Mouse (Mus musculus) heart, embryonic 16.5 days (tissue): ENCODE data around the gene Cd81. TPM values are rescaled to one million over a fixed set of nuclear protein-coding genes. Genes with fewer than 3 reads are reported as not detected.

Experiments used
- ATAC-seq: fragments of 200-750 bp; cut with Nextera tagmentation; replicated peaks from 2 replicates; pipeline ENCODE4 v1.8.0; 2017; ENCODE audit warnings: moderate number of reproducible peaks; ENCODE audit not compliant: insufficient read depth, low FRiP score; ENCODE audit errors: extremely low read depth
- H3K27ac ChIP-seq: fragments of 300-500 bp; sonication (generic); 2 replicates; pipeline ENCODE4 v1.5.1; 2014; ENCODE audit warnings: mild to moderate bottlenecking, low read length, control low read depth, moderate library complexity
- H3K27me3 ChIP-seq: fragments of 300-500 bp; sonication (generic); 2 replicates; pipeline ENCODE4 v1.6.1; 2014; ENCODE audit warnings: low read length, mixed read lengths; ENCODE audit not compliant: control insufficient read depth, insufficient read depth
- H3K36me3 ChIP-seq: fragments of 300-500 bp; sonication (generic); 2 replicates; pipeline ENCODE4 v1.6.1; 2014; ENCODE audit not compliant: control insufficient read depth, insufficient read depth
- H3K4me1 ChIP-seq: fragments of 300-500 bp; sonication (generic); 2 replicates; pipeline ENCODE4 v1.6.1; 2014; ENCODE audit warnings: low read length, mixed read lengths; ENCODE audit not compliant: control insufficient read depth, insufficient read depth
- H3K4me2 ChIP-seq: fragments of 300-500 bp; sonication (generic); 2 replicates; pipeline ENCODE4 v1.6.1; 2014; ENCODE audit warnings: low read depth, mild to moderate bottlenecking, control low read depth, low read length
- H3K4me3 ChIP-seq: fragments of 300-500 bp; sonication (generic); 2 replicates; pipeline ENCODE4 v1.5.1; 2014; ENCODE audit warnings: mild to moderate bottlenecking, control low read depth, low read length
- H3K9ac ChIP-seq: fragments of 300-500 bp; sonication (generic); 2 replicates; pipeline ENCODE4 v1.6.1; 2014; ENCODE audit warnings: low read length, control low read depth
- H3K9me3 ChIP-seq: fragments of 300-500 bp; sonication (generic); replicated peaks from 2 replicates; pipeline ENCODE4 v1.6.1; 2016; ENCODE audit warnings: low read length; ENCODE audit not compliant: control insufficient read depth
- WGBS: fragments of 180-500 bp; shearing (Covaris S2); extraction: QIAGEN DNeasy Blood & Tissue Kit; methylation state at CpG from one replicate; pipeline ENCODE4 v1.1.7; 2014; 5-methylcytosine and 5-hydroxymethylcytosine counted together
- polyA plus RNA-seq: library from polyadenylated mRNA; unstranded; fragments of >200 nt; fragmentation: Nextera tagmentation; extraction: Ambion mirVana; gene quantifications from 2 replicates; pipeline ENCODE4 v1.2.1, GENCODE M21; 2015

The Cd81 gene
- polyA plus RNA-seq, 1 experiment from 2014 or later: 878 TPM

GRCm38 (mm10) chr7:143042089-143042488 is 10.4 kb upstream of the Cd81 start:
- H3K9ac ChIP-seq: peak overlapping the region; percentile 16; the same call in 1 of the 2 replicates
- peaks cover 23% of the 10 kb centered on the region for H3K4me1 ChIP-seq
- H3K27me3 ChIP-seq: no peaks in the 10 kb centered on the region
- ATAC-seq: peak; percentile 88
- peaks cover 5% of the 10 kb centered on the region for H3K9me3 ChIP-seq
- H3K4me3 ChIP-seq: no peak overlapping the region
- peak overlapping the region; percentile 79 for H3K27ac ChIP-seq
- no peaks in the 10 kb centered on the region for H3K36me3 ChIP-seq
- no peak overlapping the region for H3K4me2 ChIP-seq
- WGBS: 23% methylated on average over 3 of the region's 3 CpGs

GRCm38 (mm10) chr7:143042897-143043300 is 9.6 kb upstream of the Cd81 start:
- Histone ChIP-seq H3K27me3 (no peaks in the 10 kb centered on the region), H3K4me2 (no peak overlapping the region), H3K36me3 (no peaks in the 10 kb centered on the region), H3K4me3 (no peak overlapping the region), H3K27ac (peak overlapping the region; percentile 79), H3K4me1 (peaks cover 23% of the 10 kb centered on the region), H3K9me3 (peaks cover 5% of the 10 kb centered on the region), H3K9ac (no peak overlapping the region; the same call in 1 of the 2 replicates)
- 70% methylated on average over 3 of the region's 3 CpGs for WGBS
- ATAC-seq: no peak

GRCm38 (mm10) chr7:143044049-143044825 is 8.3 kb upstream of the Cd81 start:
- H3K4me2 ChIP-seq: no peak overlapping the region
- H3K4me3 ChIP-seq: no peak overlapping the region
- H3K9ac ChIP-seq: no peak overlapping the region
- no peaks in the 10 kb centered on the region for H3K27me3 ChIP-seq
- no peak overlapping the region for H3K27ac ChIP-seq
- ATAC-seq: no peak
- H3K9me3 ChIP-seq: peaks cover 5% of the 10 kb centered on the region
- peaks cover 26% of the 10 kb centered on the region for H3K4me1 ChIP-seq
- H3K36me3 ChIP-seq: no peaks in the 10 kb centered on the region
- WGBS: 79% methylated on average over 2 of the region's 2 CpGs

GRCm38 (mm10) chr7:143044826-143045206 is 7.7 kb upstream of the Cd81 start:
- H3K9ac ChIP-seq: no peak overlapping the region
- H3K4me3 ChIP-seq: no peak overlapping the region
- H3K4me2 ChIP-seq: no peak overlapping the region
- H3K27ac ChIP-seq: no peak overlapping the region
- no peak for ATAC-seq
- H3K27me3 ChIP-seq: no peaks in the 10 kb centered on the region
- H3K36me3 ChIP-seq: no peaks in the 10 kb centered on the region
- peaks cover 5% of the 10 kb centered on the region for H3K9me3 ChIP-seq
- peaks cover 32% of the 10 kb centered on the region for H3K4me1 ChIP-seq

- WGBS: 59% methylated on average over 7 of the region's 7 CpGs
Observed at GRCm38 (mm10) chr7:143046358-143046757, 6.2 kb upstream of the Cd81 start.

GRCm38 (mm10) chr7:143049331-143049730 is 3.2 kb upstream of the Cd81 start:
- no peak for ATAC-seq
- Histone ChIP-seq H3K36me3 (no peaks in the 10 kb centered on the region), H3K4me3 (no peak overlapping the region), H3K9me3 (peaks cover 5% of the 10 kb centered on the region), H3K9ac (no peak overlapping the region), H3K27me3 (no peaks in the 10 kb centered on the region), H3K4me2 (no peak overlapping the region), H3K27ac (peak overlapping the region; percentile 87), H3K4me1 (peaks cover 32% of the 10 kb centered on the region)
- WGBS: 75% methylated on average over 3 of the region's 3 CpGs

More at GRCm38 (mm10) chr7:143046358-143046757, 6.2 kb upstream of the Cd81 start:
- Histone ChIP-seq H3K9ac (no peak overlapping the region), H3K4me2 (no peak overlapping the region), H3K27me3 (no peaks in the 10 kb centered on the region), H3K4me3 (no peak overlapping the region), H3K9me3 (peaks cover 5% of the 10 kb centered on the region), H3K36me3 (no peaks in the 10 kb centered on the region), H3K4me1 (peaks cover 41% of the 10 kb centered on the region), H3K27ac (no peak overlapping the region)
- ATAC-seq: no peak

- no peak for ATAC-seq
- Histone ChIP-seq H3K9ac (peak overlapping the region; percentile 38; the same call in 1 of the 2 replicates), H3K4me3 (no peak overlapping the region), H3K27me3 (no peaks in the 10 kb centered on the region), H3K36me3 (no peaks in the 10 kb centered on the region), H3K4me1 (peaks cover 40% of the 10 kb centered on the region), H3K9me3 (peaks cover under 1% of the 10 kb centered on the region), H3K27ac (peak overlapping the region; percentile 87), H3K4me2 (no peak overlapping the region)
- 80% methylated on average over 3 of the region's 3 CpGs for WGBS
Observed at GRCm38 (mm10) chr7:143049841-143050816, 2.4 kb upstream of the Cd81 start.

GRCm38 (mm10) chr7:143051316-143051715 is 1.2 kb upstream of the Cd81 start:
- H3K36me3 ChIP-seq: no peaks in the 10 kb centered on the region
- WGBS: 48% methylated on average over 2 of the region's 2 CpGs
- H3K27ac ChIP-seq: peak overlapping the region; percentile 29; the same call in 1 of the 2 replicates
- no peak for ATAC-seq
- peaks cover 52% of the 10 kb centered on the region for H3K4me1 ChIP-seq
- no peaks in the 10 kb centered on the region for H3K27me3 ChIP-seq
- no peak overlapping the region for H3K9ac ChIP-seq
- no peaks in the 10 kb centered on the region for H3K9me3 ChIP-seq
- H3K4me3 ChIP-seq: no peak overlapping the region
- no peak overlapping the region for H3K4me2 ChIP-seq
